Mouse (Mus musculus) layer of hippocampus, adult 9-10 months (tissue): ENCODE measurements around the gene AC134908.4.
A peak's percentile ranks its signal among the peaks of the same experiment; 100 is the strongest.
"Not testable (repeated sequence)": the region's sequence is repeated elsewhere in the genome, so short reads cannot be mapped to it uniquely, and the experiment has no call there.

ENCODE experiments used
- DNase-seq: peaks from one replicate; pipeline ENCODE4 v3.0.0; 2022; ENCODE audit warnings: low spot score

Gene AC134908.4

DNA sequence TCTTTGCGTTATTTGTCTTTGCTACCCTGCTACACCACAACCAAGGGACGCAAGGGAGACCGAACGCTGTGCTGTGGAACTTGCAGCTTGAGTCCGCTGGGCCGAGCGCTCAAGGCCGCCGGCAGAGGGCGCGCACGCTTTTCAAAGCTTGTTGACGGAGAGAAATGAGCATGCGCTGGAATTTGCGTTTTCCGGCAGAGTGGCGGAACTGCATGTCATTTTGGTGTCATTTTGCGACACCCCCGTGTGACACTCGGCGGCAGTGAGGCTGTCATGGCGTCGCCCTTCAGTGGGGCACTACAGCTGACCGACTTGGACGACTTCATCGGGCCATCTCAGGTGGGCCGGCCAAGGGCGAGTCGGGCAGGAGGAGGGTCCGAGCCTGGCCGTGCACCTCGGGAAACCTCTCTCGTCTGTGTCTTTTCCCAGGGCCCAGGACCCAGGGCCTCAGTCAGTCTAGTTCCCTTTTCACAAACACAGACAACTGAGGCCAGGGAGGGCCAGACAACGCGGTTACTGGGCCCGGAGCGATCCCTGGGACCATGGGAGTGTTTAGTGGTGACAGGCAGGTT is 21.8 kb downstream of the AC134908.4 start, which contains the start of gene Narfl:
Narfl (plus strand) TSS at position 228 of the 572 bp plus-strand sequence.
- peak; percentile 97 for DNase-seq

GRCm38 (mm10) chr17:25769331-25769730 is 26.1 kb downstream of the AC134908.4 start:
- no peak for DNase-seq

DNA sequence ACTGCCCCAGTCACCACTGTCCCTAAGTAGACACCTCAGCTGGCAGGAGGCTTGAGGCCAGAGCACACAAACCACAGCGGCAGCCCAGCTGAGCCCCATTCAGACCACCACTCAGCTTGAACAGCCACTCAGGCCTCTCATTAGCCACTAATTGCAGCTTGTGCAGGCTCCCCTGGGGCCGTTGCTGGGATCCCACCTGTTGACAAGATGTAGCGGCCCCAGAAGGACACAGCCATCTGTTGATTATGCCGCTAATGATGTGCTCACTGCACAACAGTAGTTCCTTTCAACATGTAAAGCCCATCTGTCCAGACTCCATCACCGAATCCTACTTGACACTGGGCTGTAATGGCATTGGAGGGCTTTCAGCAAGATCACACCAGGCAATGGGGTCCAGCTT is 29.6 kb downstream of the AC134908.4 start:
- no peak for DNase-seq

GRCm38 (mm10) chr17:25762591-25762990 is 32.9 kb downstream of the AC134908.4 start:
- no peak for DNase-seq

GRCm38 (mm10) chr17:25761561-25761970 is 33.9 kb downstream of the AC134908.4 start:
- peak; percentile 42 for DNase-seq

DNA sequence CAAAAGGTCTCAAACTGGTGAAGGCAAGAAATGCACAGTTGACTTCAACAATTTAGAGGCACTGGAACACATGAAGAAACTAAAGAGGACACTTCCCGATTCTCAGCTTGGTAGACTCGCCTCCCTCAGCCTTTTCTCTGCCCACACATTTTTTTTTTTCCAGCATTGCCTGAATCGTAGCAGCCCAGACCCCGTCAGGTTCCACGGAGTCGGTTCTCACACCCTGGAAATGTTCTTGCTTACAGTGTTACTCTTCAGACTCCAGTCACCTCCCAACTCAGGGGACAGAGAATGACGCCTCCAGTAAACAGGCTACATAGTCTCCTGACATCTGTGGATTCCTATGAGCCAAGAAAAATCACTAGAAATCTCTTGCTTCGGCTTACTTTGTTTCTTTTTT is 35.3 kb downstream of the AC134908.4 start:
- DNase-seq, result no peak

DNA sequence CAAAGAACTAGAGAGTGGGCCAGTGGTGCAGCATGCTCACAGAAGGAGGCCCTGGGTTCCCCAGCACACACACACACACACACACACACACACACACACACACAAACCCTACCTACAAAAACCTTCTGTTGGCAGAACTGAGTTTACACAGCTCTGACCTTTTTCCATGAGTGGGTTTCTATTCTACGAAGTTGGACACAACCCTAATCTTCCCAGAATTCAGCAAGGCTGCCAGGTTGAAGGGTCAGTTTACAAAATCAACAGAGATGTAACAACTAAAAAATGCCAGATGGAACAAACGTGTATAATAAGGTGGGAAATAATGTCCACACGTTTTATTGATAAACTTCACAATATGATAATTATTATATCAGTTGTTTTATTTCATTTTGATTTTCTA is 37.8 kb downstream of the AC134908.4 start:
- DNase-seq, result no peak

DNA sequence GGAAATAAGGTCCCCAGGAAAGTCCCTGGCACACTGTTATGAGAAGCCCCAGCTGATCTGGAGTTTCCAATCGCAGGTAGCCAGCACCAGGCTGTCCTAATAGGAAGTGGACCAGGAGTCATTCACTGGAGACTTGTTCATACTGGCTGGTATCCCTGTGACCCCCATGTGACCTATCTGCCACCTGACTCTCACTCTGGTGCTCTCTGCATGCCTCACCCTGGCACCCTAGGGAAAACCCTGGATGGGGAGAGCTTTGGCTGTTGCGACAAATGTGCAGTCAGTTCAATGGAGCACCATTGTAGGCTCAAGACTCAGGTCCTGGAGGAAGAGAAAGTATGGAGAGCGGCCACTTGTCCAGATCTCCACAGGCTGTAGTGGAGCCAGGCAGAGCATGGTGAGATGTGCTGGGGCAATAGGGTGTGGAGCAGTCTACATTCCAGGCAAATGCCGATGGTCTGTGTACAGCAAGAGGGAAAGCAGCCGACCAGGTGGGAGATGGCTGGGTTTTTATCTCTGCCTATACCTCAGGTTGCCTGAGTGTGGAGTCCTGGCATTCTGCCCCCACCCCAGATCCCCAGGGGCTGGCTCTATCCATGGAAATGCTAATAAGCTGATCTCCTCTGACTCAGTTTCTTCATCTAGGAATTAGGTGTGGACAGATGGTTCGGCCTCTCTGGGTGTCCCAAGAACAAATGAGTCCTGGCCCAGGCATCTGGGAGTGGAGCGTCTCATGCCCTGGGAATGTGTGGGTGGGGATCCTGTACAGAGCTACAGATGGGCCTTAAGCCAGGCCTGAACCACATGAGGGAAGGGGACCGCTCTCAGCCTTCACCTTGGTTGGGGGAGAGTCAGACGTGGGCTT is 38.8 kb downstream of the AC134908.4 start:
- DNase-seq, result no peak

DNA sequence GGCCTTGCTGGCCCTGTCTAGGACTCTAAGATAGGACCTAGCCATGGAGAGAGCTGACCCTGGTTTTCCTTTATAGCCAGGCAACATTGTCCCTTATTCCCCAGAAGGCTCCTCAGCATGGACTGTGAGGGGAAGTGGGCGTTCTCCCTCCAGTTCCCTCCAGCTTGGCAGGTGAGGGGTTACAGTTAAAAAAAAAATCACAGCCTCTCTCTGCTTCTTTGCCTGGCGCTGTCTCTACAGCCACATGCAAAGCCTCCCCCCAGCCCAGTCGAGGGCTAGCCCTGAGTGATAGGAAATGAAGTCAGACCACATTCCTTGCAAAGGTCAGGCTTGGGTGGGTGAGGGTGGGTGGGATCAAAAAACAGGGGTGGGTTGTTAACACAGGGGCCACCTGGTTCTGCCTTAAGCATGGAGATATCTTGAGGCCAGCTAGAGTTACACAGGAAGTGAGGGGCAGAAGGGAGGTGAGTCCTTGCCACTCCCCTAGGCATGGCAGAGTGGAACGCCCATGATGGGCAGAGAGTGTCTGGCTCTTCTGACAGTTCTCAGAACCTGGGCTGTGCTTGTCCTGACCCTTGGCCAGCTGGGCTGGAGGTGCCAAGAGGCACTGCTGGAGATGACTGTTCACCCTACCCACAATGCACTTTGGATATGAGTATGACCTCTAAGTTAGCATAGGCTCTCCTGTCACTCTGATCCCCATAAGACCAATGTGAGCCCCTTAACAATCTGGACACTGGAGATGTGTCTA is 39.7 kb downstream of the AC134908.4 start:
- no peak for DNase-seq

GRCm38 (mm10) chr17:25755086-25755485 is 40.4 kb downstream of the AC134908.4 start:
- no peak for DNase-seq

DNA sequence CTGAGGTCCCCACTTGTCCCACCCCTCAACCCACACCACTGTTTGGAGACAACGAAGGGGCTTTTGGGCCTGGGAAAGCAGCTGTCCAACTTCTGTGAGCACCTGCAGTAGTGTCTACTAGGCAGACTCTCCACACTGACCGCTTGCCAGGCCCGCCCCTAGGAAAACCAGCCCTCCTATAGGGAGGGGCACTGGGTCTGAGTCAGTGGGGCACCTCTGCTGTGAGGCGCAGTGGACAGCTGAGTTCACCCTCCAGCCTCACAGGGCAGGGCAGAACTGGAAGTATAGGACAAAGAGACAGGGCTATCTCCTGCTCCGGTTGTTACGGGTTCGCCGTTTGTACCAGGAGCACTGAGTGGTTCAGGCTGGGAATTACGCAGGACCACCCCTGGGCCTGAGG is 41.2 kb downstream of the AC134908.4 start, which contains the start of gene Msln:
Msln (minus strand) TSS at position 138 of the 400 bp plus-strand sequence.
- no peak for DNase-seq

- no peak for DNase-seq
These were observed 44.0 kb downstream of the AC134908.4 start for GRCm38 (mm10) chr17:25751446-25751845.

- no peak for DNase-seq
These were observed 46.1 kb downstream of the AC134908.4 start for GRCm38 (mm10) chr17:25749314-25749713.

DNA sequence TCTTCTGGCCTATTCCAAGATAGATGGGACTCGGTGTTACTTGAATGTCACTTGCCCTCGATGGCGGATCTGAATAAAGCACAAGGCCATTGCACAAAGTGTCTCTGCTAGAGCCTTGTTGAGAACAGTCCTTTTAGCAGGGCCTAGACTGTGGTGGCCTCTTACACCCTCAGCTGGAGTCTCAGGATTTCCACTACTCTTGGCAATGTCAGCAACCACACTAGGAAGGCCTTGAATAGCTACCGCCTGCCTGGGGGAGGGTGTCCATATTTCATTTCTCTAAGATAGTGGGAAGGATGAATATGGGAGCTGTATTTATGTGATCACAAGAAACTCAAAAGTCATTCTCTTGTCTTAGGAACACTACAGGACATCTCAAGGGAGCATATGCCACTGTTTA is 47.2 kb downstream of the AC134908.4 start:
- no peak for DNase-seq

- no peak for DNase-seq
These were observed 51.1 kb downstream of the AC134908.4 start for GRCm38 (mm10) chr17:25744311-25744710.

DNA sequence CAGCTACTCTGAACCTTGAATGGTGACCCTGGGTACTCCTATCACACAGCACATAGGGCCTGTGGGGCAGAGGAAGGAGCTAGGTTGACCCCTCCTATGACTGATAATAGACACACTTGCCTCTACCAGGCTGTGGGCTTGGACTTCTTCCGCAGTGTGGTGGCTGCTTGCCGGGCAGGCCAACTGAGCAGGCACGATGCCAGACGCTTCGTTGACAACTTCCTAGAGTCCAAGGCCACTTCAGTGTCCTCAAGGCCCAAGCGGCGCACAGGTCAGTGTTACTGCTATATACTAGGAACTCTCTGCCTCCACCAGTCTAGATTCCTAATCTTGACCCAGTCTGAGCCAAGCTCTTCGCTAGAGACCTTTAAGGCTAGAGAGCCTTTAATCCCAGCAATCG is 51.6 kb downstream of the AC134908.4 start:
- no peak for DNase-seq

- DNase-seq, result not testable (repeated sequence)
These were observed 54.0 kb downstream of the AC134908.4 start for GRCm38 (mm10) chr17:25741471-25741870.
